ENCODE assay signal across 10 mouse cellular contexts in the genomic region with DNA sequence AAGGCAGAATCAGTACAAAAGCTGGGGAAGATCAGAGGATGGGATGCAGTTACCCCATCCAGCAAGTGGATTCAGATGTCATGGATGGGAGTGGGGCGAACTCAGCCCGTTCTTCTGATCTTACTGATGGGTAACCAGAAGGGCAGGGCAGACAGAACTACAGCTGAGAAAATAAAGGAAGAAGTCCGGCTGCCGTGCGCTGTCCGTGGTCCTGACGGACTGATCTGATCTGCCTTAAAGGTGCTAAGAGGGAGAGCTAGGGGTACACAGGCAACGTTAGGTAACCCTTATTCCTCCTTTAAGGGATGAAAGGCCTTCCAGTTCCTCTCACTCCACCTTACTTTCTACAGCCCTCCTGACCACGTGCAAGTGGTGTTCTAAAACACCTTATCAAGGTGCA. TPM values are rescaled to one million over a fixed set of nuclear protein-coding genes. Genes with fewer than 3 reads are reported as not detected.
DNase-seq lines count a peak whose midpoint lies in the region; ATAC-seq and TF ChIP-seq lines count a peak whose summit lies in the region.
"Had no signal": no experiment of that assay in that cellular context is flagged by ENCODE, and none has a peak within 500 bp of the region (broad histone marks: within the 10 kb centered on the region; RNA-seq: fewer than 3 reads in every experiment).

No protein-coding gene starts in this region.

- no peak overlapping the region for H3K4me3 ChIP-seq in heart, embryonic 11.5 days (ENCODE audit: low read depth, low read length)
- no peak overlapping the region for H3K4me3 ChIP-seq in ES-E14 (ENCODE audit: insufficient read depth in 1 of 2, low read depth in 1 of 2, low read length in 2 of 2, poor library complexity in 1 of 2, severe bottlenecking in 1 of 2)
- no peak overlapping the region for H3K4me3 ChIP-seq in midbrain, embryonic 15.5 days
- H3K4me3 ChIP-seq: heart, embryonic 15.5 days had no signal

- no peaks in the 10 kb centered on the region for H3K27me3 ChIP-seq in heart, embryonic 11.5 days (ENCODE audit: control insufficient read depth, insufficient read depth, low read length)
- no peaks in the 10 kb centered on the region for H3K27me3 ChIP-seq in midbrain, embryonic 15.5 days (replicated peaks)
- H3K27me3 ChIP-seq: heart, embryonic 15.5 days had no signal

- H3K36me3 ChIP-seq in heart, embryonic 11.5 days (ENCODE audit: control insufficient read depth, insufficient read depth, low read length): peaks cover 8% of the 10 kb centered on the region
- H3K36me3 ChIP-seq in ES-E14 (ENCODE audit: control insufficient read depth, insufficient read depth, low read length, poor library complexity, severe bottlenecking): peaks cover 35% of the 10 kb centered on the region
- peaks cover 45% of the 10 kb centered on the region for H3K36me3 ChIP-seq in midbrain, embryonic 15.5 days (replicated peaks)

- H3K9ac ChIP-seq in heart, embryonic 11.5 days (ENCODE audit: low read depth, low read length): no peak overlapping the region
- H3K9ac ChIP-seq in ES-E14 (ENCODE audit: insufficient read depth, low read depth, low read length, poor library complexity, severe bottlenecking): no peak overlapping the region
- H3K9ac ChIP-seq in midbrain, embryonic 15.5 days: no peak overlapping the region
- H3K9ac ChIP-seq: heart, embryonic 15.5 days had no signal

- no peak overlapping the region for H3K4me2 ChIP-seq in heart, embryonic 11.5 days
- no peak overlapping the region for H3K4me2 ChIP-seq in midbrain, embryonic 15.5 days
- H3K4me2 ChIP-seq: heart, embryonic 15.5 days had no signal

- DNase-seq in heart, postnatal 36 days: peak; percentile 61 to 73
- DNase-seq in ES-E14 (ENCODE audit: low read depth, low spot score): peak; percentile 56
- DNase-seq in embryo, embryonic 9.5 days (ENCODE audit: extremely low spot score): peak; percentile 43
- DNase-seq in left cerebral cortex, postnatal 36 days (ENCODE audit: low spot score in 2 of 2): no peak

- H3K27ac ChIP-seq in heart, embryonic 11.5 days (ENCODE audit: low read depth, low read length): no peak overlapping the region
- H3K27ac ChIP-seq in ES-E14 (ENCODE audit: insufficient read depth, low read depth, low read length, poor library complexity, severe bottlenecking): no peak overlapping the region
- no peak overlapping the region for H3K27ac ChIP-seq in midbrain, embryonic 15.5 days
- H3K27ac ChIP-seq: heart, embryonic 15.5 days had no signal

- ATAC-seq in heart, embryonic 11.5 days (replicated peaks; ENCODE audit: insufficient number of reproducible peaks, low FRiP score, low TSS enrichment): no peak
- ATAC-seq in megakaryocyte-erythroid progenitor cell, adult 5-6 weeks (replicated peaks; ENCODE audit: low FRiP score, low TSS enrichment, poor library complexity, severe bottlenecking): peak; percentile 42; the same call in 1 of the 2 replicates
- no peak for ATAC-seq in frontal cortex, adult (ENCODE audit: low TSS enrichment)
- ATAC-seq in midbrain, embryonic 15.5 days (replicated peaks): no peak

- 11% methylated on average over 9 of the region's 9 CpGs for WGBS in heart, embryonic 11.5 days (ENCODE audit: insufficient replicate concordance)
- WGBS in midbrain, embryonic 15.5 days: 31% methylated on average over 9 of the region's 9 CpGs

- in situ Hi-C loops in ES-E14 (cut with MboI; ENCODE audit: low sequenced_read_pairs in 2 of 2, unreplicated experiment in 2 of 2): no loop called here

- peaks cover 4% of the 10 kb centered on the region for H3K4me1 ChIP-seq in heart, embryonic 11.5 days (ENCODE audit: control insufficient read depth, insufficient read depth, low read length)
- peaks cover 3% of the 10 kb centered on the region in 2 experiments; a peak in 2 of 4 replicates for H3K4me1 ChIP-seq in ES-E14 (ENCODE audit: control insufficient read depth in 2 of 2, insufficient read depth in 2 of 2, low read length in 2 of 2, poor library complexity in 1 of 2)
- H3K4me1 ChIP-seq in midbrain, embryonic 15.5 days: peaks cover 15% of the 10 kb centered on the region

- H3K9me3 ChIP-seq in heart, embryonic 11.5 days (replicated peaks; ENCODE audit: control insufficient read depth, low read length): no peaks in the 10 kb centered on the region
- no peaks in the 10 kb centered on the region for H3K9me3 ChIP-seq in ES-E14 (ENCODE audit: control insufficient read depth, insufficient read depth, low read depth, low read length)
- H3K9me3 ChIP-seq in midbrain, embryonic 15.5 days: no peaks in the 10 kb centered on the region
- H3K9me3 ChIP-seq: heart, embryonic 15.5 days had no signal

- intact Hi-C loops in heart, postnatal 36 days (cut with DNase I): no loop called here
- intact Hi-C loops in left cerebral cortex, postnatal 36 days (cut with DNase I): no loop called here

TF ChIP-seq in ES-E14, 5 proteins besides CTCF, POLR2A, EP300 and RAD21:
- no peak for TF ChIP-seq CHD2 (IDR thresholded peaks at IDR 0.05; ENCODE audit: low read depth, low read length)
- 0 out of 2 replicates have a peak, but pooled peaks have one; percentile 34 for TF ChIP-seq HCFC1 (IDR thresholded peaks at IDR 0.05; ENCODE audit: borderline replicate concordance, insufficient read depth, low read length)
- no peak for TF ChIP-seq MAFK (IDR thresholded peaks at IDR 0.05; ENCODE audit: insufficient read depth, low read depth, low read length)
- no peak for TF ChIP-seq ZC3H11A (IDR thresholded peaks at IDR 0.05; ENCODE audit: borderline replicate concordance, low read depth, low read length)
- no peak for TF ChIP-seq ZNF384 (IDR thresholded peaks at IDR 0.05; ENCODE audit: low read depth, low read length)

RNA-seq across cellular contexts. Expression of a gene that starts 1.5 kb away (rescaled TPM):
- total RNA-seq in heart, postnatal 36 days (2021): 1 to 10 TPM; 2.9 to 5.0 TPM
- 12.7 and 14.2 TPM in 2 replicates for polyA plus RNA-seq in heart, embryonic 11.5 days (2014; fragmentation: Nextera tagmentation; extraction: Ambion mirVana)
- total RNA-seq in ES-E14 (2012; rRNA removed): 25.1 and 36.1 TPM in 2 replicates
- total RNA-seq in megakaryocyte-erythroid progenitor cell, adult 5-6 weeks (2014; fragmentation: Nextera tagmentation): 12.8 and 24.7 TPM in 2 replicates
- 11.7 and 12.6 TPM in 2 replicates for total RNA-seq in megakaryocyte-erythroid progenitor cell, adult 5-6 weeks (2017)
- total RNA-seq in left cerebral cortex, postnatal 36 days (2021): 10 to 100 TPM in 1 of 2 experiments, 1 to 10 TPM in 1; 6.6 to 10.8 TPM
- polyA plus RNA-seq in midbrain, embryonic 15.5 days (2015; fragmentation: Nextera tagmentation; extraction: Ambion mirVana): 24.0 and 25.5 TPM in 2 replicates

RNA-seq across cellular contexts. Expression of a gene that starts 6.2 kb away (rescaled TPM):
- total RNA-seq in heart, postnatal 36 days (2021): 100 to 1,000 TPM; 116 to 120 TPM
- 194 and 197 TPM in 2 replicates for polyA plus RNA-seq in heart, embryonic 11.5 days (2014; fragmentation: Nextera tagmentation; extraction: Ambion mirVana)
- 267 and 398 TPM in 2 replicates for total RNA-seq in ES-E14 (2012; rRNA removed)
- 164 and 195 TPM in 2 replicates for total RNA-seq in megakaryocyte-erythroid progenitor cell, adult 5-6 weeks (2014; fragmentation: Nextera tagmentation)
- total RNA-seq in megakaryocyte-erythroid progenitor cell, adult 5-6 weeks (2017): 40.6 and 60.1 TPM in 2 replicates
- total RNA-seq in left cerebral cortex, postnatal 36 days (2021): 100 to 1,000 TPM; 432 to 445 TPM
- 617 and 618 TPM in 2 replicates for polyA plus RNA-seq in midbrain, embryonic 15.5 days (2015; fragmentation: Nextera tagmentation; extraction: Ambion mirVana)

RNA-seq across cellular contexts. Expression of a gene that starts 10.1 kb away (rescaled TPM):
- total RNA-seq in heart, postnatal 36 days (2021): 1 to 10 TPM; 4.7 to 5.2 TPM
- polyA plus RNA-seq in heart, embryonic 11.5 days (2014; fragmentation: Nextera tagmentation; extraction: Ambion mirVana): 13.8 and 14.1 TPM in 2 replicates
- total RNA-seq in ES-E14 (2012; rRNA removed): 11.1 and 11.2 TPM in 2 replicates
- not detected in 2 replicates for total RNA-seq in megakaryocyte-erythroid progenitor cell, adult 5-6 weeks (2014; fragmentation: Nextera tagmentation)
- total RNA-seq in megakaryocyte-erythroid progenitor cell, adult 5-6 weeks (2017): 2.8 TPM in 1 of 2 replicates, not detected in the other
- total RNA-seq in left cerebral cortex, postnatal 36 days (2021): 100 to 1,000 TPM in 1 of 2 experiments, 10 to 100 TPM in 1; 95.6 to 107 TPM
- polyA plus RNA-seq in midbrain, embryonic 15.5 days (2015; fragmentation: Nextera tagmentation; extraction: Ambion mirVana): 65.4 and 67.7 TPM in 2 replicates
- total RNA-seq: neutrophil, adult 5-6 weeks had no signal

RNA-seq across cellular contexts. Expression of a gene that starts 21.0 kb away (rescaled TPM):
- under 1 TPM; 0.08 to 0.33 TPM for total RNA-seq in heart, postnatal 36 days (2021)
- polyA plus RNA-seq in heart, embryonic 11.5 days (2014; fragmentation: Nextera tagmentation; extraction: Ambion mirVana): 0.56 and 0.90 TPM in 2 replicates
- total RNA-seq in ES-E14 (2012; rRNA removed): 1.0 and 3.1 TPM in 2 replicates
- total RNA-seq in megakaryocyte-erythroid progenitor cell, adult 5-6 weeks (2014; fragmentation: Nextera tagmentation): not detected in 2 replicates
- total RNA-seq in megakaryocyte-erythroid progenitor cell, adult 5-6 weeks (2017): not detected in 2 replicates
- total RNA-seq in left cerebral cortex, postnatal 36 days (2021): 1 to 10 TPM in 1 of 2 experiments, under 1 TPM in 1; 0.79 to 1.2 TPM
- 2.7 and 3.2 TPM in 2 replicates for polyA plus RNA-seq in midbrain, embryonic 15.5 days (2015; fragmentation: Nextera tagmentation; extraction: Ambion mirVana)
- total RNA-seq: neutrophil, adult 5-6 weeks had no signal

RNA-seq across cellular contexts. Expression of a gene that starts 21.4 kb away (rescaled TPM):
- 10 to 100 TPM; 74.0 to 80.7 TPM for total RNA-seq in heart, postnatal 36 days (2021)
- polyA plus RNA-seq in heart, embryonic 11.5 days (2014; fragmentation: Nextera tagmentation; extraction: Ambion mirVana): 31.6 and 37.4 TPM in 2 replicates
- 50.2 and 53.6 TPM in 2 replicates for total RNA-seq in ES-E14 (2012; rRNA removed)
- 18.4 and 23.4 TPM in 2 replicates for total RNA-seq in megakaryocyte-erythroid progenitor cell, adult 5-6 weeks (2014; fragmentation: Nextera tagmentation)
- total RNA-seq in megakaryocyte-erythroid progenitor cell, adult 5-6 weeks (2017): 6.4 and 7.8 TPM in 2 replicates
- total RNA-seq in left cerebral cortex, postnatal 36 days (2021): 100 to 1,000 TPM; 119 to 122 TPM
- polyA plus RNA-seq in midbrain, embryonic 15.5 days (2015; fragmentation: Nextera tagmentation; extraction: Ambion mirVana): 76.5 and 77.1 TPM in 2 replicates

Comparison
In these comparisons a context has a peak if more than half of its experiments do, and no peak if none do; other contexts are left out.
1. DNase-seq: peak in heart, postnatal 36 days (2 of 2), ES-E14 (single experiment) and embryo, embryonic 9.5 days (single experiment); none in left cerebral cortex, postnatal 36 days (0 of 2).